24 mouse cellular contexts compared by ENCODE assay signal in genomic region chr6:17913315-17913714, GRCm38 (mm10).
"Had no signal": no experiment of that assay in that cellular context is flagged by ENCODE, and none has a peak within 500 bp of the region (broad histone marks: within the 10 kb centered on the region; RNA-seq: fewer than 3 reads in every experiment).

No protein-coding gene starts in this region.

- ATAC-seq: forebrain, postnatal 0 days; hindbrain, postnatal 0 days; intestine, embryonic 16.5 days had no signal

- H3K9ac ChIP-seq: forebrain, postnatal 0 days; heart, embryonic 13.5 days; heart, embryonic 15.5 days; hindbrain, embryonic 13.5 days; hindbrain, embryonic 15.5 days; kidney, embryonic 15.5 days; limb, embryonic 13.5 days; limb, embryonic 15.5 days had no signal

- H3K27ac ChIP-seq: heart, adult 2 months; heart, embryonic 13.5 days; heart, embryonic 15.5 days; hindbrain, embryonic 13.5 days; hindbrain, embryonic 15.5 days; hindbrain, postnatal 0 days; kidney, embryonic 15.5 days; kidney, postnatal 0 days; limb, embryonic 13.5 days; limb, embryonic 15.5 days had no signal

- H3K4me2 ChIP-seq: heart, embryonic 11.5 days; heart, embryonic 13.5 days; heart, embryonic 15.5 days; hindbrain, embryonic 13.5 days; hindbrain, embryonic 15.5 days; kidney, embryonic 15.5 days; limb, embryonic 13.5 days; limb, embryonic 15.5 days had no signal

- H3K4me1 ChIP-seq: hindbrain, embryonic 15.5 days; kidney, embryonic 15.5 days; limb, embryonic 15.5 days had no signal

- H3K36me3 ChIP-seq: kidney, embryonic 15.5 days; limb, embryonic 13.5 days had no signal

- H3K4me3 ChIP-seq: heart, adult 2 months; heart, embryonic 13.5 days; heart, embryonic 15.5 days; hindbrain, embryonic 13.5 days; hindbrain, embryonic 15.5 days; kidney, embryonic 15.5 days; limb, embryonic 13.5 days; limb, embryonic 15.5 days had no signal

- H3K27me3 ChIP-seq: heart, embryonic 13.5 days; heart, embryonic 15.5 days; hindbrain, embryonic 13.5 days; hindbrain, embryonic 15.5 days; kidney, embryonic 15.5 days; limb, embryonic 13.5 days; limb, embryonic 15.5 days had no signal

- H3K9me3 ChIP-seq: heart, embryonic 13.5 days; heart, embryonic 15.5 days; hindbrain, embryonic 13.5 days; hindbrain, embryonic 15.5 days; kidney, embryonic 15.5 days; limb, embryonic 13.5 days; limb, embryonic 15.5 days had no signal

- DNase-seq: forebrain, postnatal 0 days; gastrocnemius, postnatal 14 days; gastrocnemius, postnatal 36 days; heart, adult 2 months; heart, postnatal 14 days; heart, postnatal 36 days; kidney, adult 11 months; kidney, adult 9 months; kidney, postnatal 14 days; kidney, postnatal 36 days; layer of hippocampus, adult 9-11 months; layer of hippocampus, postnatal 36 days; left cerebral cortex, postnatal 4 days had no signal
